In the genomic region with DNA sequence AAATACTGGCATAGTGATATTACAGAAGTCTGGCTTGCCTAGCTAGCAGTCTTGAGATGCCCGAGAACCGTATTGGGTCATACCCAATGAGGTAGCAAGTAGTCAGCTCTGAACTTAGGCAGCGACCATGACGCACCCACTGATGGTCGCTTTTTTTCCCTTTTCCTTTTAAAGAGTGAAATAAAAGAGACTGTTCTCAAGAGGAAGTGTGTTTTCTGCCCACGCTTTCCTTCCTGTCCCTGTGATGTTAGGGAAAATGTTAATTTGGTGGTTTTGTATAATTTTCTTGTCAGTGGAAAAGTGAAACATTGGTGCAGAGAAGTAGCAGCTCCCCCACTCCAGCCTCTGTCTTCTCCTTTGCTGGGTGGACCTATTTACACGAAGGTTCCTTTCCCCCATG, we compare ENCODE assay signal across 10 mouse cellular contexts.
DNase-seq lines count a peak whose midpoint lies in the region; ATAC-seq lines count a peak whose summit lies in the region.
"Had no signal": no experiment of that assay in that cellular context is flagged by ENCODE, and none has a peak within 500 bp of the region (broad histone marks: within the 10 kb centered on the region; RNA-seq: fewer than 3 reads in every experiment).

No protein-coding gene starts in this region.

- H3K4me1 ChIP-seq in liver, embryonic 15.5 days (replicated peaks) = peaks cover 15% of the 10 kb centered on the region
- peaks cover 22% of the 10 kb centered on the region for H3K4me1 ChIP-seq in hindbrain, embryonic 10.5 days (replicated peaks)

- 29% methylated on average over 7 of the region's 7 CpGs for WGBS in liver, embryonic 15.5 days (ENCODE audit: insufficient replicate concordance)
- 1% methylated on average over 7 of the region's 7 CpGs for WGBS in macrophage (ENCODE audit: missing documents)
- 87% methylated on average over 7 of the region's 7 CpGs for WGBS in hindbrain, embryonic 10.5 days

- no peak overlapping the region for H3K4me3 ChIP-seq in liver, embryonic 15.5 days (replicated peaks)
- peak overlapping the region; percentile 8; the same call in 1 of the 2 replicates for H3K4me3 ChIP-seq in macrophage (ENCODE audit: inconsistent target)
- no peak overlapping the region for H3K4me3 ChIP-seq in hindbrain, embryonic 10.5 days
- H3K4me3 ChIP-seq: forebrain, embryonic 15.5 days had no signal

- no peak for DNase-seq in liver
- peak; percentile 79 for DNase-seq in brain, adult 2 months (ENCODE audit: low read depth, low spot score)
- DNase-seq in thymus, postnatal 14 days = peak; percentile 37
- no peak for DNase-seq in hindbrain, embryonic 10.5 days (ENCODE audit: low spot score)
- DNase-seq in cerebellum, adult 11 months = no peak
- DNase-seq: kidney, postnatal 10 days had no signal

- no peak overlapping the region for H3K9ac ChIP-seq in liver, embryonic 15.5 days
- H3K9ac ChIP-seq: forebrain, embryonic 15.5 days; liver, embryonic 14.5 days had no signal

- peak overlapping the region; percentile 18; the same call in 1 of the 2 replicates for H3K4me2 ChIP-seq in liver, embryonic 15.5 days
- H3K4me2 ChIP-seq: forebrain, embryonic 15.5 days had no signal

- no peak overlapping the region for H3K27ac ChIP-seq in liver, embryonic 15.5 days (replicated peaks)
- H3K27ac ChIP-seq in macrophage = peak overlapping the region; percentile 43
- no peak overlapping the region for H3K27ac ChIP-seq in hindbrain, embryonic 10.5 days
- H3K27ac ChIP-seq: forebrain, embryonic 15.5 days; liver, embryonic 14.5 days had no signal

- peaks cover 97% of the 10 kb centered on the region for H3K79me2 ChIP-seq in macrophage (ENCODE audit: inconsistent target)

- no peaks in the 10 kb centered on the region for H3K36me3 ChIP-seq in liver, embryonic 15.5 days (replicated peaks)
- H3K36me3 ChIP-seq in macrophage (ENCODE audit: inconsistent target) = no peaks in the 10 kb centered on the region
- no peaks in the 10 kb centered on the region for H3K36me3 ChIP-seq in hindbrain, embryonic 10.5 days
- H3K36me3 ChIP-seq: forebrain, embryonic 15.5 days had no signal

- H3K27me3 ChIP-seq in liver, embryonic 15.5 days = no peaks in the 10 kb centered on the region
- no peaks in the 10 kb centered on the region for H3K27me3 ChIP-seq in hindbrain, embryonic 10.5 days (ENCODE audit: insufficient read depth, poor library complexity, severe bottlenecking)
- H3K27me3 ChIP-seq: forebrain, embryonic 15.5 days had no signal

- ATAC-seq in liver, embryonic 15.5 days (ENCODE audit: insufficient read depth) = no peak
- ATAC-seq: forebrain, embryonic 15.5 days had no signal

- H3K9me3 ChIP-seq in liver, embryonic 15.5 days (replicated peaks) = no peaks in the 10 kb centered on the region
- H3K9me3 ChIP-seq in hindbrain, embryonic 10.5 days = no peaks in the 10 kb centered on the region
- H3K9me3 ChIP-seq: forebrain, embryonic 15.5 days had no signal

Comparison
In these comparisons a context has a peak if more than half of its experiments do, and no peak if none do; other contexts are left out.
1. DNase-seq: peak in brain, adult 2 months (single experiment) and thymus, postnatal 14 days (single experiment); none in liver (single experiment), hindbrain, embryonic 10.5 days (single experiment) and cerebellum, adult 11 months (single experiment).